Mouse (Mus musculus) embryo, embryonic 11.5 days (tissue): ENCODE data around the gene Kcnj6.
A peak's percentile ranks its signal among the peaks of the same experiment; 100 is the strongest.

ENCODE experiments used
- DNase-seq: peaks from one replicate; pipeline ENCODE4 v3.0.0-alpha.2; 2012; ENCODE audit warnings: low read depth, low spot score

Kcnj6 gene

GRCm38 (mm10) chr16:94782110-94782946 lies 215.2 kb downstream of the Kcnj6 start:
- DNase-seq: no peak

- DNase-seq: no peak
These were observed 223.6 kb downstream of the Kcnj6 start for GRCm38 (mm10) chr16:94773928-94774327.

GRCm38 (mm10) chr16:94767606-94768005 lies 229.9 kb downstream of the Kcnj6 start:
- DNase-seq: no peak

GRCm38 (mm10) chr16:94765129-94765528 lies 232.4 kb downstream of the Kcnj6 start:
- DNase-seq: no peak

- no peak for DNase-seq
These were observed 236.8 kb downstream of the Kcnj6 start for GRCm38 (mm10) chr16:94760732-94761131.

GRCm38 (mm10) chr16:94759761-94760160 lies 237.7 kb downstream of the Kcnj6 start:
- DNase-seq: no peak

- no peak for DNase-seq
These were observed 238.9 kb downstream of the Kcnj6 start for GRCm38 (mm10) chr16:94758606-94759005.

- no peak for DNase-seq
These were observed 241.1 kb downstream of the Kcnj6 start for GRCm38 (mm10) chr16:94756352-94756751.

- DNase-seq: no peak
These were observed 244.0 kb downstream of the Kcnj6 start for GRCm38 (mm10) chr16:94753453-94753852.

- DNase-seq: no peak
These were observed 244.7 kb downstream of the Kcnj6 start for GRCm38 (mm10) chr16:94752781-94753180.

GRCm38 (mm10) chr16:94745016-94745415 lies 252.5 kb downstream of the Kcnj6 start:
- no peak for DNase-seq

GRCm38 (mm10) chr16:94743853-94744501 lies 253.5 kb downstream of the Kcnj6 start:
- DNase-seq: peak; percentile 54

GRCm38 (mm10) chr16:94737359-94737687 lies 260.2 kb downstream of the Kcnj6 start:
- no peak for DNase-seq

GRCm38 (mm10) chr16:94736462-94737358 lies 260.8 kb downstream of the Kcnj6 start:
- no peak for DNase-seq

GRCm38 (mm10) chr16:94735472-94735871 lies 262.0 kb downstream of the Kcnj6 start:
- no peak for DNase-seq

- DNase-seq: no peak
These were observed 266.5 kb downstream of the Kcnj6 start for GRCm38 (mm10) chr16:94731027-94731426.

GRCm38 (mm10) chr16:94729236-94729635 lies 268.3 kb downstream of the Kcnj6 start:
- DNase-seq: no peak

GRCm38 (mm10) chr16:94724747-94725211 lies 272.7 kb downstream of the Kcnj6 start:
- no peak for DNase-seq

GRCm38 (mm10) chr16:94724061-94724596 lies 273.4 kb downstream of the Kcnj6 start:
- peak; percentile 69 for DNase-seq

- DNase-seq: no peak
These were observed 274.6 kb downstream of the Kcnj6 start for GRCm38 (mm10) chr16:94722936-94723335.

GRCm38 (mm10) chr16:94721549-94722006 lies 275.9 kb downstream of the Kcnj6 start:
- DNase-seq: no peak
